Mouse (Mus musculus): ENCODE measurements at regions not wholly inside any gene's neighbourhood (a gene's known extent, or its start where the extent isn't known, plus 50 kb on each side); places are given as distances from the start of the nearest gene placed in this dataset.

- TF ChIP-seq CTCF (conservative IDR thresholded peaks at IDR 0.05; ENCODE audit: low read length) (no peak), POU5F1 (IDR thresholded peaks at IDR 0.05; ENCODE audit: borderline replicate concordance, low read length) (no peak)
These were observed 253.7 kb upstream of the Plpp4 start for GRCm38 (mm10) chr7:129003150-129003549.

All from E14TG2a.4 (cell line).